Comparison of ENCODE assay signal across 8 mouse cellular contexts in the genomic region with DNA sequence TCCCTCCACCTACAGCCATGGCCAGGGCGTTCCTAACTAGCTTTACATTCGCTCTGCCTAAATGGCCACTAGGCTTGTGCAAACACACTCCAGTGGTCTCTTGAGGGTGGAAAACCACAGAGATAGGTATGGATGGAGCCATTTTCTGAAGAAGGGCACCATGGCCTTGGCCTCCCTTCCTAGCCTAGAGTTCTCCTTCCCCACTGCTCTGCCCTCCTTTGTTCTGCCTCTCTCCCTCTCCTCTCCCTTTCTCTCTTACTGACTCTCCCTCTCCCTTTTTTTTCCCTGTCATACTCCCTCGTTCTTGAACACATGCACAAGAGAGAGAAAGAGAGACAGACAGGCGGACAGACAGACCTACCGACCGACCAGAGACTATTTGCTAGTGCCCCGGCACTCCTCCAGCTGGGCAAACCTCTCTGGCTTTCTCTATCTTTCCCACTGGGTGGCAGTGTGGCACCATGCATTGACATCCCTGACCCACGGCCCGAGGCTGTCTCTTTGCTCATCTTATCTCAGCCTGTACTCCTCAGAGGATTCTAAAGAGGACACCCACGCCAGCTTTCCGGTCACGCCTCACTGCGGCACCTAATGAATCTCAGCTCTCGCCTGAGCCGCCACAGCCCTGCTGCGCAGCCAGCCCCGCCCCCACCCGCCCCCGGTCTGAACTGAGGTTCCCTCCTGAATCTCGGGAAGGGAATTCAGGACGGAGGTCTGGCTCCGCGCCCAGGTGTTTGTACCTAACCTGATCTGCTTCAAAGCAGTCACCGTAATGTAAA. TPM values are rescaled to one million over a fixed set of nuclear protein-coding genes. Genes with fewer than 3 reads are reported as not detected.
DNase-seq lines count a peak whose midpoint lies in the region; ATAC-seq lines count a peak whose summit lies in the region.

No protein-coding gene starts in this region.

- H3K4me2 ChIP-seq in hindbrain, embryonic 15.5 days, result peak overlapping the region; percentile 64

- no peaks in the 10 kb centered on the region for H3K27me3 ChIP-seq in hindbrain, embryonic 15.5 days

- ATAC-seq in hindbrain, embryonic 15.5 days (ENCODE audit: low FRiP score, low read depth), result peak; percentile 95

- H3K4me1 ChIP-seq in hindbrain, embryonic 15.5 days (replicated peaks), result peaks cover 32% of the 10 kb centered on the region

- H3K9ac ChIP-seq in hindbrain, embryonic 15.5 days, result peak overlapping the region; percentile 35

- H3K27ac ChIP-seq in hindbrain, embryonic 15.5 days (replicated peaks), result peak overlapping the region; percentile 79

- H3K4me3 ChIP-seq in hindbrain, embryonic 15.5 days, result peak overlapping the region; percentile 35

- H3K9me3 ChIP-seq in hindbrain, embryonic 15.5 days, result no peaks in the 10 kb centered on the region

- 7% methylated on average over 24 of the region's 24 CpGs for WGBS in hindbrain, embryonic 15.5 days

- DNase-seq in WW6 (ENCODE audit: low read depth, low spot score), result peak; percentile 58
- peak; percentile 91 to 93 for DNase-seq in cerebellum, postnatal 25 days
- peak; percentile 72 for DNase-seq in gastrocnemius, adult 18-20 months (ENCODE audit: low spot score)
- peak; percentile 89 for DNase-seq in left cerebral cortex, adult 11 months (ENCODE audit: low spot score)
- peak; percentile 80 for DNase-seq in lung, postnatal 36 days
- DNase-seq in right cerebral cortex, adult 18-20 months, result peak; percentile 96
- DNase-seq in urinary bladder, adult 2 months (ENCODE audit: low spot score), result peak; percentile 57

- no peaks in the 10 kb centered on the region for H3K36me3 ChIP-seq in hindbrain, embryonic 15.5 days

RNA-seq across cellular contexts. Expression of a gene that starts 7.0 kb away (rescaled TPM):
- total RNA-seq in gastrocnemius, adult 18-20 months (2021), result not detected
- 0.10 TPM in 1 of 2 replicates, not detected in the other for polyA plus RNA-seq in hindbrain, embryonic 15.5 days (2015; fragmentation: Nextera tagmentation; extraction: Ambion mirVana)
- not detected in 2 replicates for polyA plus RNA-seq in urinary bladder, adult 2 months (2012; rRNA removed)

RNA-seq across cellular contexts. Expression of a gene that starts 33.9 kb away (rescaled TPM):
- under 1 TPM; 0.40 to 0.41 TPM for total RNA-seq in gastrocnemius, adult 18-20 months (2021)
- 1.2 and 1.9 TPM in 2 replicates for polyA plus RNA-seq in hindbrain, embryonic 15.5 days (2015; fragmentation: Nextera tagmentation; extraction: Ambion mirVana)
- 5.4 and 7.9 TPM in 2 replicates for polyA plus RNA-seq in urinary bladder, adult 2 months (2012; rRNA removed)

RNA-seq across cellular contexts. Expression of a gene that starts 37.1 kb away (rescaled TPM):
- total RNA-seq in gastrocnemius, adult 18-20 months (2021), result not detected
- 0.10 TPM in 1 of 2 replicates, not detected in the other for polyA plus RNA-seq in hindbrain, embryonic 15.5 days (2015; fragmentation: Nextera tagmentation; extraction: Ambion mirVana)
- not detected in 2 replicates for polyA plus RNA-seq in urinary bladder, adult 2 months (2012; rRNA removed)

RNA-seq across cellular contexts. Expression of a gene that starts 46.5 kb away (rescaled TPM):
- 100 to 1,000 TPM; 148 to 164 TPM for total RNA-seq in gastrocnemius, adult 18-20 months (2021)
- polyA plus RNA-seq in hindbrain, embryonic 15.5 days (2015; fragmentation: Nextera tagmentation; extraction: Ambion mirVana), result 389 and 432 TPM in 2 replicates
- polyA plus RNA-seq in urinary bladder, adult 2 months (2012; rRNA removed), result 842 and 930 TPM in 2 replicates

Comparison
In these comparisons a context has a peak if more than half of its experiments do, and no peak if none do; other contexts are left out.
1. Peak in every context shown above with its lines: DNase-seq, ATAC-seq, H3K4me3 ChIP-seq and H3K27ac ChIP-seq.